19 mouse cellular contexts compared by ENCODE assay signal in the genomic region with DNA sequence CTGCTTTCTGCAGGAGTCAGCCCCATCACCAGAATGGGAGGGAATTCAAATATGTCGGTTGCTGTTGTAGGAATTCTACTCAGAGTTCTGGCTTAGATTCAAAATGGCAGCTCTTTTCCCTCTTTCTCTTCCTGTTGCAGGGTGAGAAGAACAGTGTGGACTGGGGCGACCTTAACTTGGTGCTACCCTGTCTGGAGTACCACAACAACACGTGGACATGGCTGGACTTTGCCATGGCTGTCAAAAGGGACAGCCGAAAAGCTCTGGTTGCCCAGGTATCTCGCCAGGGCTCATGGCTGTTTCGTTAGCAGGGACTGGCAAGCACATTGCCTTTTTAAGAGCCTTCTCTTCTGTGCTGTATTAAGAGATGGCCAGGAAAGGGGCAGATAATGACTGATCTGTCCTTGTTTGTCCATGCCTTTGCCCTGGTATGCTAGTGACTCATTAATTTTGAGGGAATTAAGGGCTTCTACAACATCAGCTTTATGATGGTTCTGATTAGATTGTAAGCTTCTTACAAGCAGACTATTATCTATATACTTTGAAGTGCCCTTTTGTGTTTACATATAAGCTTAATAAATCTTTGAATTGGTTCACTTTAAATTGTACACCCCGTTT. TPM values are rescaled to one million over a fixed set of nuclear protein-coding genes. Genes with fewer than 3 reads are reported as not detected.
"Had no signal": no experiment of that assay in that cellular context is flagged by ENCODE, and none has a peak within 500 bp of the region (broad histone marks: within the 10 kb centered on the region; RNA-seq: fewer than 3 reads in every experiment).

No protein-coding gene starts in this region.

- H3K27ac ChIP-seq: lung, embryonic 15.5 days; macrophage; midbrain, embryonic 13.5 days; midbrain, embryonic 15.5 days; neural tube, embryonic 12.5 days; stomach, embryonic 15.5 days; stomach, postnatal 0 days had no signal

- H3K9ac ChIP-seq: liver, postnatal 0 days; lung, embryonic 15.5 days; midbrain, embryonic 13.5 days; midbrain, embryonic 15.5 days; neural tube, embryonic 12.5 days; stomach, embryonic 15.5 days had no signal

- DNase-seq: liver, postnatal 0 days; lung, adult 2 months; lung, postnatal 14 days; lung, postnatal 36 days; right cerebral cortex, postnatal 14 days; thymus, adult 2 months; thymus, postnatal 25 days; thymus, postnatal 4 days had no signal

- H3K4me3 ChIP-seq: lung, embryonic 15.5 days; megakaryocyte, embryonic 14.5 days; midbrain, embryonic 13.5 days; midbrain, embryonic 15.5 days; neural tube, embryonic 12.5 days; stomach, embryonic 15.5 days had no signal

- H3K4me1 ChIP-seq: lung, embryonic 15.5 days; megakaryocyte, embryonic 14.5 days; midbrain, embryonic 13.5 days; midbrain, embryonic 15.5 days; neural tube, embryonic 12.5 days; stomach, embryonic 15.5 days had no signal

- H3K9me3 ChIP-seq: lung, embryonic 15.5 days; megakaryocyte, embryonic 14.5 days; midbrain, embryonic 13.5 days; midbrain, embryonic 15.5 days; neural tube, embryonic 12.5 days; stomach, embryonic 15.5 days had no signal

- H3K27me3 ChIP-seq: lung, embryonic 15.5 days; megakaryocyte, embryonic 14.5 days; midbrain, embryonic 13.5 days; midbrain, embryonic 15.5 days; neural tube, embryonic 12.5 days; stomach, embryonic 15.5 days had no signal

- H3K4me2 ChIP-seq: lung, embryonic 15.5 days; midbrain, embryonic 11.5 days; midbrain, embryonic 13.5 days; midbrain, embryonic 15.5 days; neural tube, embryonic 12.5 days; stomach, embryonic 15.5 days had no signal

- ATAC-seq: liver, postnatal 0 days; lung, postnatal 0 days; midbrain, embryonic 13.5 days; midbrain, embryonic 15.5 days had no signal

RNA-seq across cellular contexts. Expression of gene BC030499, which starts 1.4 kb away (rescaled TPM):
- total RNA-seq: monocyte, adult 5-6 weeks had no signal
- polyA plus RNA-seq: lung, postnatal 0 days; stomach, postnatal 0 days had no signal
